Comparison of ENCODE assay signal across 12 mouse cellular contexts in genomic region chr7:24461376-24462051, GRCm38 (mm10). TPM values are rescaled to one million over a fixed set of nuclear protein-coding genes. Genes with fewer than 3 reads are reported as not detected.
DNase-seq lines count a peak whose midpoint lies in the region; ATAC-seq and TF ChIP-seq lines count a peak whose summit lies in the region.
"Had no signal": no experiment of that assay in that cellular context is flagged by ENCODE, and none has a peak within 500 bp of the region (broad histone marks: within the 10 kb centered on the region; RNA-seq: fewer than 3 reads in every experiment).

No protein-coding gene starts in this region.

- no peak for TF ChIP-seq EP300 in heart, postnatal 0 days (IDR thresholded peaks at IDR 0.05; ENCODE audit: low read depth)

- no peaks in the 10 kb centered on the region; the same call in 1 of the 2 replicates for H3K27me3 ChIP-seq in heart, postnatal 0 days (ENCODE audit: control insufficient read depth, insufficient read depth, low read length)
- H3K27me3 ChIP-seq in limb, embryonic 10.5 days (ENCODE audit: low read depth, poor library complexity, severe bottlenecking) = peaks cover 17% of the 10 kb centered on the region; the same call in 1 of the 2 replicates

- 36% methylated on average over 14 of the region's 14 CpGs for WGBS in heart, postnatal 0 days
- 57% methylated on average over 14 of the region's 14 CpGs for WGBS in limb, embryonic 10.5 days

- no peak for ATAC-seq in heart, postnatal 0 days (ENCODE audit: insufficient read depth, low read depth)

- H3K9me3 ChIP-seq in heart, postnatal 0 days (replicated peaks; ENCODE audit: control insufficient read depth, low read length) = no peaks in the 10 kb centered on the region
- no peaks in the 10 kb centered on the region for H3K9me3 ChIP-seq in limb, embryonic 10.5 days (replicated peaks)
- H3K9me3 ChIP-seq: embryonic facial prominence, embryonic 13.5 days had no signal

- H3K9ac ChIP-seq in heart, postnatal 0 days (replicated peaks; ENCODE audit: low read depth, low read length) = no peak overlapping the region

- peak overlapping the region; percentile 51; the same call in 1 of the 2 replicates for H3K27ac ChIP-seq in heart, postnatal 0 days (ENCODE audit: low read depth)
- H3K27ac ChIP-seq in limb, embryonic 10.5 days = no peak overlapping the region
- H3K27ac ChIP-seq: embryonic facial prominence, embryonic 13.5 days had no signal

- intact Hi-C loops in left cerebral cortex, postnatal 4 days (cut with DNase I) = no loop called here

- H3K4me3 ChIP-seq in heart, postnatal 0 days (ENCODE audit: low read depth, low read length) = no peak overlapping the region
- no peak overlapping the region for H3K4me3 ChIP-seq in limb, embryonic 10.5 days

- DNase-seq in urinary bladder, postnatal 14 days (ENCODE audit: low spot score) = peak; percentile 47
- no peak for DNase-seq in urinary bladder, adult 2 months (ENCODE audit: low spot score)
- no peak for DNase-seq in heart, postnatal 0 days (ENCODE audit: low spot score)
- DNase-seq in kidney, postnatal 4 days = peak; percentile 53 to 73
- DNase-seq in left cerebral cortex, postnatal 4 days = no peak
- no peak for DNase-seq in limb, embryonic 10.5 days (ENCODE audit: low spot score)
- DNase-seq in ovary, postnatal 36 days (ENCODE audit: low spot score) = no peak
- DNase-seq in cerebellum, adult 11-12 months = no peak
- DNase-seq: retina, postnatal 1 day had no signal

- TF ChIP-seq CTCF in heart, postnatal 0 days (IDR thresholded peaks at IDR 0.05; ENCODE audit: low read depth) = no peak

- 0 out of 2 replicates have a peak, but pooled peaks cover 5% of the 10 kb centered on the region for H3K36me3 ChIP-seq in heart, postnatal 0 days (replicated peaks; ENCODE audit: control insufficient read depth, insufficient read depth, low read length)
- no peaks in the 10 kb centered on the region for H3K36me3 ChIP-seq in limb, embryonic 10.5 days
- H3K36me3 ChIP-seq: embryonic facial prominence, embryonic 13.5 days had no signal

- H3K4me2 ChIP-seq in heart, postnatal 0 days (ENCODE audit: low read depth, low read length) = peak overlapping the region; percentile 11; the same call in 1 of the 2 replicates

- H3K4me1 ChIP-seq in heart, postnatal 0 days (ENCODE audit: control insufficient read depth, insufficient read depth) = peaks cover 4% of the 10 kb centered on the region; the same call in 1 of the 2 replicates
- peaks cover 43% of the 10 kb centered on the region for H3K4me1 ChIP-seq in limb, embryonic 10.5 days

RNA-seq across cellular contexts. Expression of gene Plaur, which starts 0.8 kb away (rescaled TPM):
- 18.8 and 28.9 TPM in 2 replicates for polyA plus RNA-seq in urinary bladder, adult 2 months (2012; rRNA removed)
- total RNA-seq in heart, postnatal 0 days (2014; rRNA removed; ENCODE audit: low replicate concordance) = 13.1 and 16.0 TPM in 2 replicates
- polyA plus RNA-seq in heart, postnatal 0 days (2015; fragmentation: Nextera tagmentation; extraction: Ambion mirVana) = 6.1 and 6.5 TPM in 2 replicates
- 1 to 10 TPM; 1.0 to 1.2 TPM for total RNA-seq in left cerebral cortex, postnatal 4 days (2021)
- polyA plus RNA-seq in limb, embryonic 10.5 days (2016; fragmentation: Nextera tagmentation; extraction: Ambion mirVana) = 2.2 and 2.5 TPM in 2 replicates

RNA-seq across cellular contexts. Expression of gene Irgc1, which starts 9.4 kb away (rescaled TPM):
- polyA plus RNA-seq in urinary bladder, adult 2 months (2012; rRNA removed) = 0.03 TPM in 1 of 2 replicates, not detected in the other
- not detected in 2 replicates for total RNA-seq in heart, postnatal 0 days (2014; rRNA removed; ENCODE audit: low replicate concordance)
- not detected in 2 replicates for polyA plus RNA-seq in heart, postnatal 0 days (2015; fragmentation: Nextera tagmentation; extraction: Ambion mirVana)
- not detected for total RNA-seq in left cerebral cortex, postnatal 4 days (2021)
- polyA plus RNA-seq in limb, embryonic 10.5 days (2016; fragmentation: Nextera tagmentation; extraction: Ambion mirVana) = not detected in 2 replicates
- total RNA-seq: hematopoietic stem cell, adult 5-6 weeks; liver, adult 2 months had no signal
- polyA plus RNA-seq: embryonic facial prominence, embryonic 13.5 days; liver, adult 2 months had no signal

RNA-seq across cellular contexts. Expression of gene Cadm4, which starts 20.3 kb away (rescaled TPM):
- 10.0 and 19.2 TPM in 2 replicates for polyA plus RNA-seq in urinary bladder, adult 2 months (2012; rRNA removed)
- 14.3 and 30.5 TPM in 2 replicates for total RNA-seq in heart, postnatal 0 days (2014; rRNA removed; ENCODE audit: low replicate concordance)
- 4.1 and 4.2 TPM in 2 replicates for polyA plus RNA-seq in heart, postnatal 0 days (2015; fragmentation: Nextera tagmentation; extraction: Ambion mirVana)
- total RNA-seq in left cerebral cortex, postnatal 4 days (2021) = 100 to 1,000 TPM; 332 to 353 TPM
- polyA plus RNA-seq in limb, embryonic 10.5 days (2016; fragmentation: Nextera tagmentation; extraction: Ambion mirVana) = 2.9 and 4.5 TPM in 2 replicates

RNA-seq across cellular contexts. Expression of gene Zfp428, which starts 45.3 kb away (rescaled TPM):
- polyA plus RNA-seq in urinary bladder, adult 2 months (2012; rRNA removed) = 10.0 and 10.7 TPM in 2 replicates
- total RNA-seq in heart, postnatal 0 days (2014; rRNA removed; ENCODE audit: low replicate concordance) = 24.8 and 36.3 TPM in 2 replicates
- 39.1 and 39.3 TPM in 2 replicates for polyA plus RNA-seq in heart, postnatal 0 days (2015; fragmentation: Nextera tagmentation; extraction: Ambion mirVana)
- total RNA-seq in left cerebral cortex, postnatal 4 days (2021) = 100 to 1,000 TPM; 105 to 108 TPM
- polyA plus RNA-seq in limb, embryonic 10.5 days (2016; fragmentation: Nextera tagmentation; extraction: Ambion mirVana) = 107 and 130 TPM in 2 replicates

RNA-seq across cellular contexts. Expression of gene AC161166.1, which starts 50.7 kb away (rescaled TPM):
- polyA plus RNA-seq in urinary bladder, adult 2 months (2012; rRNA removed) = not detected in 2 replicates
- total RNA-seq in heart, postnatal 0 days (2014; rRNA removed; ENCODE audit: low replicate concordance) = not detected in 2 replicates
- 0.10 and 0.19 TPM in 2 replicates for polyA plus RNA-seq in heart, postnatal 0 days (2015; fragmentation: Nextera tagmentation; extraction: Ambion mirVana)
- not detected for total RNA-seq in left cerebral cortex, postnatal 4 days (2021)
- polyA plus RNA-seq in limb, embryonic 10.5 days (2016; fragmentation: Nextera tagmentation; extraction: Ambion mirVana) = 1.0 and 1.4 TPM in 2 replicates
- total RNA-seq: hematopoietic stem cell, adult 5-6 weeks; liver, adult 2 months had no signal
- polyA plus RNA-seq: liver, adult 2 months had no signal

Comparison
In these comparisons a context has a peak if more than half of its experiments do, and no peak if none do; other contexts are left out.
1. DNase-seq: peak in urinary bladder, postnatal 14 days (single experiment) and kidney, postnatal 4 days (2 of 2); none in urinary bladder, adult 2 months (single experiment), heart, postnatal 0 days (single experiment), left cerebral cortex, postnatal 4 days (single experiment), limb, embryonic 10.5 days (single experiment), ovary, postnatal 36 days (single experiment) and cerebellum, adult 11-12 months (single experiment).